8 mouse cellular contexts compared by ENCODE assay signal in genomic region chr9:68654039-68654332, GRCm38 (mm10). TPM values are rescaled to one million over a fixed set of nuclear protein-coding genes. Genes with fewer than 3 reads are reported as not detected.
A peak's percentile ranks its signal among the peaks of the same experiment; 100 is the strongest.
DNase-seq lines count a peak whose midpoint lies in the region; ATAC-seq and TF ChIP-seq lines count a peak whose summit lies in the region.

No protein-coding gene starts in this region.

- no peak; the same call in 1 of the 2 replicates for ATAC-seq in kidney, embryonic 14.5 days (ENCODE audit: low FRiP score, low TSS enrichment)
- peak; percentile 50 for ATAC-seq in hindbrain, embryonic 12.5 days (ENCODE audit: low FRiP score)
- ATAC-seq in midbrain, embryonic 11.5 days (ENCODE audit: low FRiP score): peak; percentile 45; the same call in 1 of the 2 replicates

- no peaks in the 10 kb centered on the region for H3K36me3 ChIP-seq in kidney, embryonic 14.5 days (ENCODE audit: control insufficient read depth, insufficient read depth, low read length)
- H3K36me3 ChIP-seq in hindbrain, embryonic 12.5 days: no peaks in the 10 kb centered on the region
- H3K36me3 ChIP-seq in midbrain, embryonic 11.5 days (ENCODE audit: control insufficient read depth, insufficient read depth, low read length): no peaks in the 10 kb centered on the region

- 1% methylated on average over 27 of the region's 28 CpGs for WGBS in kidney, embryonic 14.5 days
- 3% methylated on average over 10 of the region's 28 CpGs for WGBS in hindbrain, embryonic 12.5 days
- under 1% methylated on average over 28 of the region's 28 CpGs for whole genome bisulfite sequencing in midbrain, embryonic 11.5 days

- peak overlapping the region; percentile 90 for H3K4me2 ChIP-seq in kidney, embryonic 14.5 days (replicated peaks; ENCODE audit: low read depth, low read length)
- peak overlapping the region; percentile 74 for H3K4me2 ChIP-seq in hindbrain, embryonic 12.5 days (replicated peaks)
- peak overlapping the region; percentile 89 for H3K4me2 ChIP-seq in midbrain, embryonic 11.5 days

- DNase-seq in kidney, postnatal 25 days: no peak
- no peak for DNase-seq in midbrain, embryonic 11.5 days (ENCODE audit: low spot score, missing footprints)
- DNase-seq in thymus, postnatal 36 days: no peak
- no peak for DNase-seq in right cerebral cortex, postnatal 4 days
- DNase-seq in layer of hippocampus, postnatal 36 days: no peak

- no peak for TF ChIP-seq POLR2A in cortical plate, adult 2 months (IDR thresholded peaks at IDR 0.05; ENCODE audit: extremely low read depth, insufficient read depth, low read length)

- peak overlapping the region; percentile 90 for H3K27ac ChIP-seq in kidney, embryonic 14.5 days (ENCODE audit: low read depth, low read length)
- H3K27ac ChIP-seq in cortical plate, adult 2 months (ENCODE audit: insufficient read depth, low read length): peak overlapping the region; percentile 89; the same call in 1 of the 2 replicates
- H3K27ac ChIP-seq in hindbrain, embryonic 12.5 days: peak overlapping the region; percentile 93
- peak overlapping the region; percentile 60 for H3K27ac ChIP-seq in midbrain, embryonic 11.5 days (ENCODE audit: low read depth, low read length)

- H3K4me1 ChIP-seq in kidney, embryonic 14.5 days (ENCODE audit: control insufficient read depth, insufficient read depth, low read length): peaks cover 8% of the 10 kb centered on the region
- no peaks in the 10 kb centered on the region for H3K4me1 ChIP-seq in cortical plate, adult 2 months (ENCODE audit: control insufficient read depth, insufficient read depth, low read length)
- peaks cover 16% of the 10 kb centered on the region for H3K4me1 ChIP-seq in hindbrain, embryonic 12.5 days
- H3K4me1 ChIP-seq in midbrain, embryonic 11.5 days (ENCODE audit: control insufficient read depth, insufficient read depth, low read length): peaks cover 12% of the 10 kb centered on the region

- H3K27me3 ChIP-seq in kidney, embryonic 14.5 days (ENCODE audit: control insufficient read depth, insufficient read depth, low read length): no peaks in the 10 kb centered on the region
- H3K27me3 ChIP-seq in hindbrain, embryonic 12.5 days: no peaks in the 10 kb centered on the region; the same call in 1 of the 2 replicates
- no peaks in the 10 kb centered on the region for H3K27me3 ChIP-seq in midbrain, embryonic 11.5 days (ENCODE audit: control insufficient read depth, insufficient read depth, low read length)

- H3K4me3 ChIP-seq in kidney, embryonic 14.5 days (ENCODE audit: low read length): peak overlapping the region; percentile 80
- peak overlapping the region; percentile 51 for H3K4me3 ChIP-seq in cortical plate, adult 2 months (ENCODE audit: insufficient read depth, low read length)
- H3K4me3 ChIP-seq in hindbrain, embryonic 12.5 days: peak overlapping the region; percentile 78
- H3K4me3 ChIP-seq in midbrain, embryonic 11.5 days (ENCODE audit: low read depth, low read length): peak overlapping the region; percentile 78

- no peak for TF ChIP-seq CTCF in cortical plate, adult 2 months (IDR thresholded peaks at IDR 0.05; ENCODE audit: extremely low read depth, insufficient read depth, low read length)

- H3K9ac ChIP-seq in kidney, embryonic 14.5 days (ENCODE audit: low read depth, low read length): peak overlapping the region; percentile 79
- peak overlapping the region; percentile 78 for H3K9ac ChIP-seq in hindbrain, embryonic 12.5 days
- peak overlapping the region; percentile 69 for H3K9ac ChIP-seq in midbrain, embryonic 11.5 days (ENCODE audit: low read length)

- H3K9me3 ChIP-seq in kidney, embryonic 14.5 days (ENCODE audit: control insufficient read depth, low read length): no peaks in the 10 kb centered on the region
- no peaks in the 10 kb centered on the region for H3K9me3 ChIP-seq in hindbrain, embryonic 12.5 days (replicated peaks)
- no peaks in the 10 kb centered on the region for H3K9me3 ChIP-seq in midbrain, embryonic 11.5 days (ENCODE audit: control insufficient read depth, low read length)

RNA-seq across cellular contexts. Expression of gene Rora, which starts 0.4 kb away (rescaled TPM):
- 6.4 and 7.1 TPM in 2 replicates for polyA plus RNA-seq in kidney, embryonic 14.5 days (2014; fragmentation: Nextera tagmentation; extraction: Ambion mirVana)
- polyA plus RNA-seq in cortical plate, adult 2 months (2012; rRNA removed): 22.1 and 23.6 TPM in 2 replicates
- polyA plus RNA-seq in hindbrain, embryonic 12.5 days (2016; fragmentation: Nextera tagmentation; extraction: Ambion mirVana): 7.6 and 7.8 TPM in 2 replicates
- polyA plus RNA-seq in midbrain, embryonic 11.5 days (2014; fragmentation: Nextera tagmentation; extraction: Ambion mirVana): 3.9 and 4.3 TPM in 2 replicates
- total RNA-seq in layer of hippocampus, postnatal 36 days (2021): 10 to 100 TPM; 30.2 to 35.3 TPM
